Mouse (Mus musculus) adrenal gland, adult 18-20 months (tissue): Measurements from ENCODE around the gene Tarbp1. TPM values are rescaled to one million over a fixed set of nuclear protein-coding genes. Genes with fewer than 3 reads are reported as not detected.

Source experiments
- DNase-seq, 2 experiments: peaks; one replicate each; pipeline ENCODE4 v3.0.0; 2021 to 2022; ENCODE audit warnings: low spot score in 2 of 2
- long read RNA-seq, 2 experiments: library from polyadenylated mRNA; stranded (forward); transcript quantifications; one replicate each; pipeline ENCODE4 v2.0.0; 2021
- total RNA-seq, 2 experiments: library from RNA; stranded (reverse); gene quantifications; 1 replicate in 1 of 2; 2 replicates in 1 of 2; pipeline ENCODE4 v1.2.3; 2021

Gene Tarbp1
- total RNA-seq = 1 to 10 TPM; 4.4 to 6.0 TPM
- long read RNA-seq, experiment 1, full-length matches to known transcripts = 1 of 1 reads
- long read RNA-seq, experiment 1, partial matches to known transcripts = 0 of 1 reads
- long read RNA-seq, experiment 1, other reads (novel, unspliced or antisense) = 0 of 1 reads
- long read RNA-seq, experiment 2, partial matches to known transcripts = 2 of 2 reads
- long read RNA-seq, experiment 2, other reads (novel, unspliced or antisense) = 0 of 2 reads

GRCm38 (mm10) chr8:126474299-126475187 lies at the start of gene Tarbp1:
Tarbp1 (minus strand) TSS chr8:126475065.
- peak; percentile 93 for DNase-seq

GRCm38 (mm10) chr8:126524233-126524985 lies 49.5 kb upstream of the Tarbp1 start:
- peak; percentile 72 to 75 for DNase-seq

GRCm38 (mm10) chr8:126523060-126523574 lies 48.3 kb upstream of the Tarbp1 start:
- DNase-seq = peak in 1 of 2 experiments; percentile 54

GRCm38 (mm10) chr8:126519447-126519975 lies 44.6 kb upstream of the Tarbp1 start:
- DNase-seq = no peak

GRCm38 (mm10) chr8:126516620-126517577 lies 42.0 kb upstream of the Tarbp1 start:
- peak; percentile 97 to 99 for DNase-seq

- DNase-seq = no peak
Measured at GRCm38 (mm10) chr8:126514011-126514964, 39.4 kb upstream of the Tarbp1 start.

GRCm38 (mm10) chr8:126510866-126511265 lies 36.0 kb upstream of the Tarbp1 start:
- DNase-seq = no peak

- no peak for DNase-seq
Measured at GRCm38 (mm10) chr8:126509635-126510034, 34.8 kb upstream of the Tarbp1 start.

- no peak for DNase-seq
Measured at GRCm38 (mm10) chr8:126508871-126509586, 34.2 kb upstream of the Tarbp1 start.

GRCm38 (mm10) chr8:126508221-126508620 lies 33.4 kb upstream of the Tarbp1 start:
- DNase-seq = no peak

GRCm38 (mm10) chr8:126504492-126505182 lies 29.8 kb upstream of the Tarbp1 start:
- DNase-seq = no peak

- DNase-seq = no peak
Measured at GRCm38 (mm10) chr8:126502722-126503121, 27.9 kb upstream of the Tarbp1 start.

- DNase-seq = no peak
Measured at GRCm38 (mm10) chr8:126499371-126499770, 24.5 kb upstream of the Tarbp1 start.

GRCm38 (mm10) chr8:126498465-126498864 lies 23.6 kb upstream of the Tarbp1 start:
- no peak for DNase-seq

GRCm38 (mm10) chr8:126497541-126498428 lies 22.9 kb upstream of the Tarbp1 start:
- DNase-seq = peak; percentile 92 to 95

- no peak for DNase-seq
Measured at GRCm38 (mm10) chr8:126496915-126497314, 22.1 kb upstream of the Tarbp1 start.
